Mouse (Mus musculus): ENCODE results near the gene Glipr2. TPM values are rescaled to one million over a fixed set of nuclear protein-coding genes. Genes with fewer than 3 reads are reported as not detected.
A peak's percentile ranks its signal among the peaks of the same experiment; 100 is the strongest.

Glipr2 gene
- polyA plus RNA-seq (2012; rRNA removed) (17.1 and 19.2 TPM in 2 replicates), polyA plus RNA-seq (2014; fragmentation: Nextera tagmentation; extraction: Ambion mirVana) (46.6 and 48.8 TPM in 2 replicates)

DNA sequence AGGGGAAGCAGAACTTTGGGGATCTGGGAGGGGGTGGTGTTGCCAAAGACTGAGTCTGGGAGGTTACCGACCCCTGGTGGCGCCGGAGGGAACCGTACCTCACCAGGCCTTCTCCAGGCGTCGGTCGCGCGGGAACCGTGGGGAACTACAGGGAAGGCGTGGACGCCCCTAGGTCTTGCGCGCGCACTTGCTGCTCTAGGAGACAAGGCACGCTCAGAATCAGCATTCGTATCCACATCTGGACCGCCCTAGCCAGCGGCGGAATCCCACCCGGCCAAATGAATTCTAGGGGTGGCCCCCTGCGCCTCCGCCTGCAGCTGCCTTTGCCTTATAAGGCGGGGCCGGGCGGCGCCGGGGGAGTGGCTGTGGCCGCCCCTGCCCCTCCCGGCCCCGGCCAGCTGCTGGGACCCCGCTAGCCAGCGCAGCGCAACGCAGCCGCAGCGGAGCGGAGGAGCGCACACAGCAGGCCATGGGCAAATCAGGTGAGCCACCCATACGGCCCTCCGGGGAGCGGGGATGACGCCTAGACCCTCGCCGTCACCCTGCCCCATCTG is at the start of gene Glipr2:
Gene Glipr2 (plus strand): TSS at position 110 of the 554 bp plus-strand sequence.
- Histone ChIP-seq H3K4me1 (replicated peaks; ENCODE audit: control insufficient read depth in 2 of 2, insufficient read depth in 2 of 2, low read length in 1 of 2) (peaks cover 37% of the 10 kb centered on the region in 2 experiments), H3K36me3 (replicated peaks; ENCODE audit: control insufficient read depth, insufficient read depth, low read depth) (no peaks in the 10 kb centered on the region), H3K9me3 (ENCODE audit: control insufficient read depth, low read length) (no peaks in the 10 kb centered on the region), H3K4me2 (ENCODE audit: low read depth) (peak within 1 kb of the TSS; percentile 89), H3K9ac (replicated peaks) (peak within 1 kb of the TSS; percentile 64), H3K4me3 (ENCODE audit: insufficient read depth in 1 of 2, low read depth in 2 of 2, low read length in 2 of 2) (peak within 1 kb of the TSS; percentile 67 to 76), H3K27me3 (ENCODE audit: control insufficient read depth, insufficient read depth, low read length) (no peaks in the 10 kb centered on the region), H3K27ac (peak within 1 kb of the TSS; percentile 25)
- ATAC-seq (ENCODE audit: insufficient read depth), result peak; percentile 75
- peak; percentile 92 for TF ChIP-seq CTCF (IDR thresholded peaks at IDR 0.05; ENCODE audit: low read depth)
- no peak for TF ChIP-seq EP300 (IDR thresholded peaks at IDR 0.05; ENCODE audit: low read depth)
- under 1% methylated on average over 45 of the region's 45 CpGs for WGBS (ENCODE audit: insufficient replicate concordance)
- DNase-seq (ENCODE audit: low read depth in 3 of 3, low spot score in 3 of 3), result peak; percentile 59 to 75 (median 61)

DNA sequence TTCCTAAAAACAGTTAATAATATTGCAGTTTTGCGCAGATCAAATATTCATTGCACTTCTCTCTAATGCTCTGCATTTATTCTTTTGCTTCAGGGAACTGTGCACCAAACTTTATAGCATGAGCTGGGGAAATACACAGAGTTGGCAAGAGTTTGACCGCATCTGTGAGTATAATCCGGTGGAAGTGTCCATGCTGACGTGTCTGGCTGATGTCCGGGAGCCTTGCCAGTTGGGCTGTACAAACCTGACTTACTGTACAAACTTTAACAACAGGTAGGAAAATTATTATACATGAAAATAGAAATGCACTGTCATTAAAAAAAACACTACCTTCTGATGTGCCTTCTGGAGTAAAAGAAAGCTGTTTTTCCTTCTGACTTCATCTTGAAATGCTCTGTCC is 39.0 kb upstream of the Glipr2 start:
- no peaks in the 10 kb centered on the region for H3K4me1 ChIP-seq (replicated peaks; ENCODE audit: control insufficient read depth in 2 of 2, insufficient read depth in 2 of 2, low read length in 1 of 2)
- no peak overlapping the region for H3K9ac ChIP-seq (replicated peaks)
- no peak overlapping the region for H3K4me3 ChIP-seq (ENCODE audit: insufficient read depth in 1 of 2, low read depth in 2 of 2, low read length in 2 of 2)
- DNase-seq (ENCODE audit: low read depth in 3 of 3, low spot score in 3 of 3) (no peak), ATAC-seq (ENCODE audit: insufficient read depth) (no peak)
- no peaks in the 10 kb centered on the region for H3K36me3 ChIP-seq (replicated peaks; ENCODE audit: control insufficient read depth, insufficient read depth, low read depth)
- H3K4me2 ChIP-seq (ENCODE audit: low read depth), result no peak overlapping the region
- no peak for TF ChIP-seq EP300 (IDR thresholded peaks at IDR 0.05; ENCODE audit: low read depth)
- no peak overlapping the region for H3K27ac ChIP-seq
- no peaks in the 10 kb centered on the region for H3K27me3 ChIP-seq (ENCODE audit: control insufficient read depth, insufficient read depth, low read length)
- no peaks in the 10 kb centered on the region for H3K9me3 ChIP-seq (ENCODE audit: control insufficient read depth, low read length)
- 77% methylated on average over 5 of the region's 5 CpGs for WGBS (ENCODE audit: insufficient replicate concordance)

DNA sequence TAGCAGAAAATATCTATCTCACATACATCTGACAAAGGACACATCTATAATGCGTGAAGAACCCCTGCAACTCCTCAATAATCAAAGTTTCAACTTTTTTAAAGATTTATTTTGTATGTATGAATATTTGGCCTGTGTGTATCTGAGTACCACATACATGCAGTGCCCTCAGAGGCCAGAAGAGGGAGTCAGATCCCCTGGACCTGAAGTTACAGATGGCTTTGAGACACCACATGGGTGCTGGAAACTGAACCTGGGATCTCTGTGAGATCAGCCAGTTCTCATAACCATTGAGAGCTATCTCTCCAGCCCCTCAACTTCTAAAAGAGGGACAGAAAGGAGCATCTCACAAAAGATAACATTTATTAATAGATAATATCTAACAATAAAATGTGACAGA is 36.6 kb upstream of the Glipr2 start:
- no peak for DNase-seq (ENCODE audit: low read depth in 3 of 3, low spot score in 3 of 3)
- no peaks in the 10 kb centered on the region for H3K9me3 ChIP-seq (ENCODE audit: control insufficient read depth, low read length)
- no peak overlapping the region for H3K27ac ChIP-seq
- no peaks in the 10 kb centered on the region for H3K36me3 ChIP-seq (replicated peaks; ENCODE audit: control insufficient read depth, insufficient read depth, low read depth)
- no peak overlapping the region for H3K9ac ChIP-seq (replicated peaks)
- ATAC-seq (ENCODE audit: insufficient read depth), result no peak
- H3K27me3 ChIP-seq (ENCODE audit: control insufficient read depth, insufficient read depth, low read length), result no peaks in the 10 kb centered on the region
- H3K4me1 ChIP-seq (replicated peaks; ENCODE audit: control insufficient read depth in 2 of 2, insufficient read depth in 2 of 2, low read length in 1 of 2), result no peaks in the 10 kb centered on the region
- WGBS (ENCODE audit: insufficient replicate concordance), result 70% methylated on average over 1 of the region's 1 CpGs
- H3K4me2 ChIP-seq (ENCODE audit: low read depth), result no peak overlapping the region
- no peak overlapping the region for H3K4me3 ChIP-seq (ENCODE audit: insufficient read depth in 1 of 2, low read depth in 2 of 2, low read length in 2 of 2)
- TF ChIP-seq EP300 (IDR thresholded peaks at IDR 0.05; ENCODE audit: low read depth), result no peak
- TF ChIP-seq CTCF (IDR thresholded peaks at IDR 0.05; ENCODE audit: low read depth), result peak; percentile 44; the same call in 1 of the 2 replicates

DNA sequence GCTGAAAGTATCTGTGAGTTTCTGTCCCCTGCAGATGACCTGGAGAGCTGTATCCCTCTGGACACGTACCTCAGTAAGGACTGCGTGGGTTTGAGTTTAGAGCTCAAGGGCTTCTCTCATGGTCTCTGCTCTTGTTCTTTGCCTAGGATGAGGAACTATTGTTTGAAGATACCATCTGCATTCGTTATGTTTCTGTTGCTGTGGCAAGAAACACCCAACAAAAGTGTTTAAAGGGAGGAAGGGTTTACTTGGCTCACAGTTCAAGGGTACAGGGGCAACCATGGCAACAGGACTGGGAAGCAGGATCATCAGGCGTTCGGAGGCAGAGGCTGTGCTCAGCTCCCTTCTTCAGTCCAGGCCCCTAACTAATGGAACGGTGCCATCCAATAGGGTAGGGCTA is 32.1 kb upstream of the Glipr2 start:
- no peak overlapping the region for H3K9ac ChIP-seq (replicated peaks)
- H3K36me3 ChIP-seq (replicated peaks; ENCODE audit: control insufficient read depth, insufficient read depth, low read depth), result no peaks in the 10 kb centered on the region
- ATAC-seq (ENCODE audit: insufficient read depth), result no peak
- H3K4me1 ChIP-seq (replicated peaks; ENCODE audit: control insufficient read depth in 2 of 2, insufficient read depth in 2 of 2, low read length in 1 of 2), result no peaks in the 10 kb centered on the region
- 68% methylated on average over 6 of the region's 6 CpGs for WGBS (ENCODE audit: insufficient replicate concordance)
- no peak for DNase-seq (ENCODE audit: low read depth in 3 of 3, low spot score in 3 of 3)
- H3K4me3 ChIP-seq (ENCODE audit: insufficient read depth in 1 of 2, low read depth in 2 of 2, low read length in 2 of 2), result no peak overlapping the region
- H3K27me3 ChIP-seq (ENCODE audit: control insufficient read depth, insufficient read depth, low read length), result no peaks in the 10 kb centered on the region
- TF ChIP-seq CTCF (IDR thresholded peaks at IDR 0.05; ENCODE audit: low read depth) (no peak), EP300 (IDR thresholded peaks at IDR 0.05; ENCODE audit: low read depth) (no peak)
- no peak overlapping the region for H3K27ac ChIP-seq
- no peaks in the 10 kb centered on the region for H3K9me3 ChIP-seq (ENCODE audit: control insufficient read depth, low read length)
- no peak overlapping the region for H3K4me2 ChIP-seq (ENCODE audit: low read depth)

DNA sequence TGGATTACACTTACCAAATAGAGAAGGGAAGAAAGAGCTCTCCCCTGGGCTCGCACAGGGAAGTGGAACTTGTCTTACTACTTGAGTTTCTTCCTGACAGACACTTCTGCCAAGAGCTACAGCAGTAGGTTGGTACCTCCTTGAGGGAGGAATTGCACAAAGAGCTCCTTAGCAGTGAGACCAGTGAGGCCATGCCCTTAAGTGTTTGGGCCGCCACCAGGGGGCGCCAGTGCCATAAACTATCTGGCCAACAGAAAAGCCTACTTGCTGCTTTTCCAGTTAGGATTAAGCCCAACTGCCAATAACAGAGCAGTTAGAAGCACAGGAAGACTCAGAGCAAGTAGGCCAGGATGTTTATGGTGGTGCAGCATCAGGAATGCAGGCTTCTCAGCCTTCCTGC is 31.4 kb upstream of the Glipr2 start:
- Histone ChIP-seq H3K9me3 (ENCODE audit: control insufficient read depth, low read length) (no peaks in the 10 kb centered on the region), H3K27me3 (ENCODE audit: control insufficient read depth, insufficient read depth, low read length) (no peaks in the 10 kb centered on the region), H3K4me3 (ENCODE audit: insufficient read depth in 1 of 2, low read depth in 2 of 2, low read length in 2 of 2) (no peak overlapping the region), H3K4me2 (ENCODE audit: low read depth) (no peak overlapping the region), H3K9ac (replicated peaks) (no peak overlapping the region), H3K4me1 (replicated peaks; ENCODE audit: control insufficient read depth in 2 of 2, insufficient read depth in 2 of 2, low read length in 1 of 2) (no peaks in the 10 kb centered on the region), H3K27ac (no peak overlapping the region), H3K36me3 (replicated peaks; ENCODE audit: control insufficient read depth, insufficient read depth, low read depth) (no peaks in the 10 kb centered on the region)
- DNase-seq (ENCODE audit: low read depth in 3 of 3, low spot score in 3 of 3) (peak; percentile 58 to 64 (median 60)), ATAC-seq (ENCODE audit: insufficient read depth) (peak; percentile 45; the same call in 1 of the 2 replicates)
- 4% methylated on average over 3 of the region's 3 CpGs for WGBS (ENCODE audit: insufficient replicate concordance)
- TF ChIP-seq EP300 (IDR thresholded peaks at IDR 0.05; ENCODE audit: low read depth), result no peak
- TF ChIP-seq CTCF (IDR thresholded peaks at IDR 0.05; ENCODE audit: low read depth), result peak; percentile 97

Measured in liver, embryonic 14.5 days (tissue).